ENCODE assay signal across 18 mouse cellular contexts in genomic region chr13:99583841-99584240, GRCm38 (mm10).
A peak's percentile ranks its signal among the peaks of the same experiment; 100 is the strongest.
DNase-seq lines count a peak whose midpoint lies in the region; ATAC-seq and TF ChIP-seq lines count a peak whose summit lies in the region.
"Had no signal": no experiment of that assay in that cellular context is flagged by ENCODE, and none has a peak within 500 bp of the region (broad histone marks: within the 10 kb centered on the region; RNA-seq: fewer than 3 reads in every experiment).

No protein-coding gene starts in this region.

- no peaks in the 10 kb centered on the region for H3K36me3 ChIP-seq in hindbrain, embryonic 13.5 days
- H3K36me3 ChIP-seq in hindbrain, embryonic 12.5 days: no peaks in the 10 kb centered on the region
- H3K36me3 ChIP-seq in midbrain, embryonic 10.5 days: no peaks in the 10 kb centered on the region
- no peaks in the 10 kb centered on the region for H3K36me3 ChIP-seq in midbrain, postnatal 0 days (ENCODE audit: insufficient read depth, low read length)
- no peaks in the 10 kb centered on the region for H3K36me3 ChIP-seq in CH12.LX (replicated peaks in 1 of 2; ENCODE audit: control insufficient read depth in 1 of 2, insufficient read depth in 1 of 2, low read length in 1 of 2)
- no peaks in the 10 kb centered on the region for H3K36me3 ChIP-seq in neural tube, embryonic 15.5 days
- H3K36me3 ChIP-seq: embryonic facial prominence, embryonic 10.5 days; G1E; heart, embryonic 12.5 days; hindbrain, embryonic 10.5 days; intestine, embryonic 15.5 days had no signal

- H3K27ac ChIP-seq in hindbrain, embryonic 13.5 days: 0 out of 2 replicates have a peak overlapping the region, but pooled peaks have one; percentile 55
- no peak overlapping the region for H3K27ac ChIP-seq in hindbrain, embryonic 12.5 days
- 0 out of 2 replicates have a peak overlapping the region, but pooled peaks have one; percentile 28 for H3K27ac ChIP-seq in midbrain, embryonic 10.5 days (replicated peaks)
- H3K27ac ChIP-seq in midbrain, postnatal 0 days (ENCODE audit: low read depth, low read length): no peak overlapping the region
- H3K27ac ChIP-seq in CH12.LX (ENCODE audit: insufficient read depth, low read depth): no peak overlapping the region
- H3K27ac ChIP-seq in neural tube, embryonic 15.5 days (replicated peaks): peak overlapping the region; percentile 45; the same call in 1 of the 2 replicates
- H3K27ac ChIP-seq: embryonic facial prominence, embryonic 10.5 days; heart, adult 2 months; hindbrain, embryonic 10.5 days; intestine, embryonic 15.5 days had no signal

- dilution Hi-C loops in CH12.LX (cut with MboI; ENCODE audit: extremely low pct_ligation_motif_present, extremely low pct_unique_long_range_greater_than_20kb, low sequenced_read_pairs): no loop called here

- H3K9ac ChIP-seq in hindbrain, embryonic 13.5 days: no peak overlapping the region
- H3K9ac ChIP-seq in hindbrain, embryonic 12.5 days: no peak overlapping the region
- no peak overlapping the region for H3K9ac ChIP-seq in midbrain, postnatal 0 days (replicated peaks; ENCODE audit: low read length, poor library complexity, severe bottlenecking)
- H3K9ac ChIP-seq in CH12.LX (ENCODE audit: insufficient read depth, low read depth): no peak overlapping the region
- no peak overlapping the region for H3K9ac ChIP-seq in neural tube, embryonic 15.5 days (replicated peaks)
- H3K9ac ChIP-seq: heart, embryonic 12.5 days; intestine, embryonic 15.5 days had no signal

- H3K4me1 ChIP-seq in hindbrain, embryonic 13.5 days (replicated peaks): peaks cover 21% of the 10 kb centered on the region
- H3K4me1 ChIP-seq in hindbrain, embryonic 12.5 days: peaks cover 12% of the 10 kb centered on the region
- H3K4me1 ChIP-seq in midbrain, embryonic 10.5 days: peaks cover 5% of the 10 kb centered on the region; the same call in 1 of the 2 replicates
- H3K4me1 ChIP-seq in midbrain, postnatal 0 days (ENCODE audit: insufficient read depth, low read length): 0 out of 2 replicates have a peak, but pooled peaks cover 3% of the 10 kb centered on the region
- peaks cover 0 to 54% of the 10 kb centered on the region in 2 experiments; a peak in 2 of 4 replicates for H3K4me1 ChIP-seq in CH12.LX (ENCODE audit: control insufficient read depth in 1 of 2, insufficient read depth in 2 of 2)
- H3K4me1 ChIP-seq in neural tube, embryonic 15.5 days: peaks cover 13% of the 10 kb centered on the region
- H3K4me1 ChIP-seq: embryonic facial prominence, embryonic 10.5 days; intestine, embryonic 15.5 days had no signal

- no peaks in the 10 kb centered on the region for H3K27me3 ChIP-seq in hindbrain, embryonic 13.5 days
- H3K27me3 ChIP-seq in hindbrain, embryonic 12.5 days: no peaks in the 10 kb centered on the region
- no peaks in the 10 kb centered on the region for H3K27me3 ChIP-seq in midbrain, embryonic 10.5 days (ENCODE audit: low read depth, poor library complexity, severe bottlenecking)
- H3K27me3 ChIP-seq in midbrain, postnatal 0 days (ENCODE audit: insufficient read depth, low read length): no peaks in the 10 kb centered on the region
- no peaks in the 10 kb centered on the region for H3K27me3 ChIP-seq in CH12.LX (replicated peaks)
- no peaks in the 10 kb centered on the region for H3K27me3 ChIP-seq in neural tube, embryonic 15.5 days (replicated peaks)
- H3K27me3 ChIP-seq: heart, embryonic 12.5 days; intestine, embryonic 15.5 days had no signal

- TF ChIP-seq EP300 in CH12.LX (IDR thresholded peaks at IDR 0.05; ENCODE audit: low read length): no peak

- TF ChIP-seq CTCF in midbrain, postnatal 0 days (IDR thresholded peaks at IDR 0.05): no peak
- no peak for TF ChIP-seq CTCF in CH12.LX (conservative IDR thresholded peaks at IDR 0.05 in 1 of 2, IDR thresholded peaks at IDR 0.05 in 1 of 2; ENCODE audit: low read depth in 2 of 2, low read length in 2 of 2)

- in situ Hi-C loops in CH12.LX (cut with MboI; ENCODE audit: low pct_ligation_motif_present, low pct_unique_long_range_greater_than_20kb, low sequenced_read_pairs): no loop called here

- no peak for TF ChIP-seq POLR2A in CH12.LX (IDR thresholded peaks at IDR 0.05; ENCODE audit: low read depth, low read length)

- no peaks in the 10 kb centered on the region for H3K79me2 ChIP-seq in CH12.LX (replicated peaks; ENCODE audit: control insufficient read depth, extremely low read depth, insufficient read depth, poor library complexity, severe bottlenecking)

- no peaks in the 10 kb centered on the region for H3K9me3 ChIP-seq in hindbrain, embryonic 13.5 days
- H3K9me3 ChIP-seq in hindbrain, embryonic 12.5 days (replicated peaks): no peaks in the 10 kb centered on the region
- H3K9me3 ChIP-seq in midbrain, embryonic 10.5 days (replicated peaks): no peaks in the 10 kb centered on the region; the same call in 1 of the 2 replicates
- H3K9me3 ChIP-seq in midbrain, postnatal 0 days (ENCODE audit: low read length): no peaks in the 10 kb centered on the region
- H3K9me3 ChIP-seq in CH12.LX (replicated peaks; ENCODE audit: low read length): peaks cover 10% of the 10 kb centered on the region
- no peaks in the 10 kb centered on the region for H3K9me3 ChIP-seq in neural tube, embryonic 15.5 days (replicated peaks)
- H3K9me3 ChIP-seq: embryonic facial prominence, embryonic 10.5 days; heart, embryonic 12.5 days; intestine, embryonic 15.5 days had no signal

- DNase-seq in midbrain, embryonic 10.5 days (ENCODE audit: low spot score): no peak
- DNase-seq in midbrain, postnatal 0 days (ENCODE audit: low spot score): no peak
- peak; percentile 21 for DNase-seq in CH12.LX (ENCODE audit: extremely low read depth)
- no peak for DNase-seq in adrenal gland, postnatal 10 days
- DNase-seq: adrenal gland, adult 8-10 months; cerebellum, adult 18-20 months; cerebellum, adult 9-11 months; gastrocnemius, postnatal 14 days; heart, adult 2 months had no signal

- 42% methylated on average over 3 of the region's 3 CpGs for WGBS in hindbrain, embryonic 13.5 days
- 43% methylated on average over 3 of the region's 3 CpGs for WGBS in hindbrain, embryonic 12.5 days
- 71% methylated on average over 3 of the region's 3 CpGs for WGBS in midbrain, embryonic 10.5 days
- WGBS in midbrain, postnatal 0 days: 52% methylated on average over 3 of the region's 3 CpGs
- 14% methylated on average over 3 of the region's 3 CpGs for WGBS in neural tube, embryonic 15.5 days

- no peak for TF ChIP-seq RAD21 in CH12.LX (IDR thresholded peaks at IDR 0.05; ENCODE audit: low read depth, low read length)

- no peak overlapping the region for H3K4me2 ChIP-seq in hindbrain, embryonic 13.5 days
- H3K4me2 ChIP-seq in hindbrain, embryonic 12.5 days (replicated peaks): no peak overlapping the region
- no peak overlapping the region for H3K4me2 ChIP-seq in midbrain, postnatal 0 days (ENCODE audit: low read depth, low read length, poor library complexity, severe bottlenecking)
- no peak overlapping the region for H3K4me2 ChIP-seq in CH12.LX (ENCODE audit: insufficient read depth, low read depth, poor library complexity, severe bottlenecking)
- H3K4me2 ChIP-seq in neural tube, embryonic 15.5 days: no peak overlapping the region
- H3K4me2 ChIP-seq: heart, embryonic 12.5 days; intestine, embryonic 15.5 days had no signal

- no peak overlapping the region for H3K4me3 ChIP-seq in hindbrain, embryonic 13.5 days
- no peak overlapping the region for H3K4me3 ChIP-seq in hindbrain, embryonic 12.5 days
- no peak overlapping the region for H3K4me3 ChIP-seq in midbrain, embryonic 10.5 days
- H3K4me3 ChIP-seq in midbrain, postnatal 0 days (ENCODE audit: low read depth, low read length): no peak overlapping the region
- H3K4me3 ChIP-seq in CH12.LX (replicated peaks in 1 of 3; ENCODE audit: low read depth in 2 of 3, low read length in 2 of 3, poor library complexity in 1 of 3): no peak overlapping the region
- H3K4me3 ChIP-seq in neural tube, embryonic 15.5 days (replicated peaks): no peak overlapping the region
- H3K4me3 ChIP-seq: embryonic facial prominence, embryonic 10.5 days; heart, adult 2 months; heart, embryonic 12.5 days; hindbrain, embryonic 10.5 days; intestine, embryonic 15.5 days had no signal

- ATAC-seq in hindbrain, embryonic 13.5 days (ENCODE audit: low FRiP score): no peak
- no peak for ATAC-seq in hindbrain, embryonic 12.5 days (ENCODE audit: low FRiP score)
- ATAC-seq in midbrain, postnatal 0 days (ENCODE audit: low FRiP score): no peak
- no peak for ATAC-seq in neural tube, embryonic 15.5 days (ENCODE audit: low FRiP score)
- ATAC-seq: forebrain, embryonic 14.5 days; intestine, embryonic 15.5 days had no signal

TF ChIP-seq in CH12.LX, 34 proteins besides CTCF, POLR2A, EP300 and RAD21:
- TF ChIP-seq ZNF384 (IDR thresholded peaks at IDR 0.05; ENCODE audit: low read depth, low read length) (0 out of 2 replicates have a peak, but pooled peaks have one; percentile 14), MAZ (IDR thresholded peaks at IDR 0.05; ENCODE audit: low read depth, low read length) (no peak)

Comparison
In these comparisons a context has a peak if more than half of its experiments do, and no peak if none do; other contexts are left out.
1. H3K27ac ChIP-seq: peak in hindbrain, embryonic 13.5 days (single experiment), midbrain, embryonic 10.5 days (single experiment) and neural tube, embryonic 15.5 days (single experiment); none in hindbrain, embryonic 12.5 days (single experiment), midbrain, postnatal 0 days (single experiment) and CH12.LX (single experiment).